Mouse (Mus musculus) myocyte (in vitro differentiated cells): Measurements from ENCODE around the gene Gm17662. TPM values are rescaled to one million over a fixed set of nuclear protein-coding genes. Genes with fewer than 3 reads are reported as not detected.

Experiments used
- H3K27me3 ChIP-seq: one replicate; pipeline ENCODE4 v1.6.1; 2011; ENCODE audit not compliant: control insufficient read depth, insufficient read depth, insufficient read length
- H3K36me3 ChIP-seq: one replicate; pipeline ENCODE4 v1.6.1; 2011; ENCODE audit not compliant: control insufficient read depth, insufficient read depth
- H3K4me2 ChIP-seq: one replicate; pipeline ENCODE4 v1.6.1; 2011; ENCODE audit warnings: low read depth, control low read depth
- H3K4me3 ChIP-seq: one replicate; pipeline ENCODE4 v1.5.1; 2011; ENCODE audit warnings: mild to moderate bottlenecking, control low read depth, moderate library complexity
- H3K79me2 ChIP-seq: one replicate; pipeline ENCODE4 v1.6.1; 2011; ENCODE audit not compliant: control insufficient read depth, insufficient read depth
- H3ac ChIP-seq: one replicate; pipeline ENCODE4 v1.6.1; 2011; ENCODE audit not compliant: control insufficient read depth, insufficient read length
- CEBPB ChIP-seq: IDR thresholded peaks from 2 replicates; pipeline ENCODE4 v1.6.1; 2011; ENCODE audit warnings: mild to moderate bottlenecking, moderate library complexity; ENCODE audit not compliant: poor library complexity, insufficient read depth, severe bottlenecking
- E2F4 ChIP-seq: IDR thresholded peaks from one replicate; pipeline ENCODE4 v1.6.1; 2011; ENCODE audit warnings: mild to moderate bottlenecking, control low read depth, moderate library complexity; ENCODE audit not compliant: insufficient read depth
- MAX ChIP-seq: IDR thresholded peaks from one replicate; pipeline ENCODE4 v1.6.1; 2011; ENCODE audit warnings: low read depth, mild to moderate bottlenecking, control low read depth
- MYOD1 ChIP-seq, 3 experiments: IDR thresholded peaks; one replicate each; pipeline ENCODE4 v1.6.1; 2011; ENCODE audit warnings: control low read depth in 2 of 3, low read depth in 2 of 3, mild to moderate bottlenecking in 2 of 3, moderate library complexity in 1 of 3; ENCODE audit not compliant: insufficient read length in 2 of 3, control insufficient read depth in 1 of 3
- MYOG ChIP-seq, 3 experiments: IDR thresholded peaks; one replicate each; pipeline ENCODE4 v1.6.1; 2011; ENCODE audit warnings: control low read depth in 2 of 3, low read depth in 2 of 3, mild to moderate bottlenecking in 2 of 3; ENCODE audit not compliant: insufficient read length in 2 of 3, control insufficient read depth in 1 of 3, insufficient read depth in 1 of 3
- POLR2A ChIP-seq: IDR thresholded peaks from one replicate; pipeline ENCODE4 v1.6.1; 2011; ENCODE audit warnings: low read depth, mild to moderate bottlenecking, control low read depth, moderate library complexity; ENCODE audit not compliant: insufficient read length
- POLR2AphosphoS2 ChIP-seq: IDR thresholded peaks from one replicate; pipeline ENCODE4 v1.6.1; 2011; ENCODE audit warnings: low read depth, control low read depth; ENCODE audit not compliant: insufficient read length
- REST ChIP-seq: IDR thresholded peaks from one replicate; pipeline ENCODE4 v1.6.1; 2011; ENCODE audit warnings: mild to moderate bottlenecking, control low read depth, moderate library complexity; ENCODE audit not compliant: insufficient read depth, insufficient read length
- SRF ChIP-seq: IDR thresholded peaks from one replicate; pipeline ENCODE4 v1.6.1; 2011; ENCODE audit warnings: low read depth; ENCODE audit not compliant: control insufficient read depth, insufficient read length
- TCF12 ChIP-seq: IDR thresholded peaks from one replicate; pipeline ENCODE4 v1.6.1; 2011; ENCODE audit warnings: mild to moderate bottlenecking, control low read depth; ENCODE audit not compliant: poor library complexity, insufficient read depth, severe bottlenecking
- TCF3 ChIP-seq: IDR thresholded peaks from one replicate; pipeline ENCODE4 v1.6.1; 2011; ENCODE audit warnings: low read depth, control low read depth; ENCODE audit not compliant: insufficient read length
- USF1 ChIP-seq: IDR thresholded peaks from one replicate; pipeline ENCODE4 v1.6.1; 2011; ENCODE audit warnings: low read depth, mild to moderate bottlenecking, control low read depth, moderate library complexity
- polyA plus RNA-seq: library from polyadenylated mRNA; unstranded; fragments of >200 nt; fragmentation: generic; extraction: Trizol; gene quantifications from one replicate; pipeline ENCODE4 v1.2.1, GENCODE M21; 2012; ENCODE audit warnings: missing spikeins

Gene Gm17662
- polyA plus RNA-seq, 1 experiment: not detected

- no peaks in the 10 kb centered on the region for H3K36me3 ChIP-seq
These were observed 28.2 kb upstream of the Gm17662 start for GRCm38 (mm10) chr4:104828939-104829338.

GRCm38 (mm10) chr4:104835096-104835495, 22.0 kb upstream of the Gm17662 start:
- H3ac ChIP-seq: no peak overlapping the region
- no peaks in the 10 kb centered on the region for H3K79me2 ChIP-seq
- H3K27me3 ChIP-seq: no peaks in the 10 kb centered on the region
- H3K36me3 ChIP-seq: no peaks in the 10 kb centered on the region
- no peak overlapping the region for H3K4me3 ChIP-seq
- no peak overlapping the region for H3K4me2 ChIP-seq
- TF ChIP-seq MYOG (IDR thresholded peaks at IDR 0.05; ENCODE audit: control insufficient read depth in 1 of 3, insufficient read depth in 1 of 3, insufficient read length in 2 of 3, low read depth in 2 of 3): no peak

More at GRCm38 (mm10) chr4:104828939-104829338, 28.2 kb upstream of the Gm17662 start:
- TF ChIP-seq MYOD1 (IDR thresholded peaks at IDR 0.05; ENCODE audit: control insufficient read depth in 1 of 3, insufficient read length in 2 of 3, low read depth in 2 of 3) (no peak), USF1 (no peak), POLR2AphosphoS2 (no peak), MYOG (IDR thresholded peaks at IDR 0.05; ENCODE audit: control insufficient read depth in 1 of 3, insufficient read depth in 1 of 3, insufficient read length in 2 of 3, low read depth in 2 of 3) (no peak), SRF (no peak), TCF12 (no peak), TCF3 (no peak), POLR2A (no peak), REST (no peak), CEBPB (no peak), MAX (no peak), E2F4 (no peak)
- no peak overlapping the region for H3K4me2 ChIP-seq
- no peaks in the 10 kb centered on the region for H3K27me3 ChIP-seq
- H3K79me2 ChIP-seq: no peaks in the 10 kb centered on the region
- H3K4me3 ChIP-seq: no peak overlapping the region
- no peak overlapping the region for H3ac ChIP-seq

- H3K27me3 ChIP-seq: no peaks in the 10 kb centered on the region
- H3K79me2 ChIP-seq: no peaks in the 10 kb centered on the region
- no peak for TF ChIP-seq POLR2AphosphoS2
- no peak for TF ChIP-seq POLR2A
- no peak for TF ChIP-seq CEBPB
- TF ChIP-seq TCF3: no peak
- no peak for TF ChIP-seq MYOG (IDR thresholded peaks at IDR 0.05; ENCODE audit: control insufficient read depth in 1 of 3, insufficient read depth in 1 of 3, insufficient read length in 2 of 3, low read depth in 2 of 3)
- TF ChIP-seq REST: no peak
- no peak for TF ChIP-seq SRF
- TF ChIP-seq USF1: no peak
- no peak for TF ChIP-seq E2F4
- no peak for TF ChIP-seq MYOD1 (IDR thresholded peaks at IDR 0.05; ENCODE audit: control insufficient read depth in 1 of 3, insufficient read length in 2 of 3, low read depth in 2 of 3)
- no peak for TF ChIP-seq TCF12
- no peak for TF ChIP-seq MAX
- H3K4me2 ChIP-seq: no peak overlapping the region
- no peak overlapping the region for H3ac ChIP-seq
- H3K36me3 ChIP-seq: no peaks in the 10 kb centered on the region
- H3K4me3 ChIP-seq: no peak overlapping the region
These were observed 18.8 kb upstream of the Gm17662 start for GRCm38 (mm10) chr4:104838342-104838741.

GRCm38 (mm10) chr4:104842204-104842603, 14.9 kb upstream of the Gm17662 start:
- TF ChIP-seq TCF3 (no peak), MAX (no peak), E2F4 (no peak), POLR2A (no peak), TCF12 (no peak), USF1 (no peak), MYOG (IDR thresholded peaks at IDR 0.05; ENCODE audit: control insufficient read depth in 1 of 3, insufficient read depth in 1 of 3, insufficient read length in 2 of 3, low read depth in 2 of 3) (no peak), REST (no peak), SRF (no peak), CEBPB (no peak), POLR2AphosphoS2 (no peak), MYOD1 (IDR thresholded peaks at IDR 0.05; ENCODE audit: control insufficient read depth in 1 of 3, insufficient read length in 2 of 3, low read depth in 2 of 3) (no peak)
- Histone ChIP-seq H3K4me2 (no peak overlapping the region), H3K4me3 (no peak overlapping the region), H3K27me3 (no peaks in the 10 kb centered on the region), H3K79me2 (no peaks in the 10 kb centered on the region), H3K36me3 (no peaks in the 10 kb centered on the region), H3ac (no peak overlapping the region)

GRCm38 (mm10) chr4:104843546-104843945, 13.6 kb upstream of the Gm17662 start:
- no peak overlapping the region for H3K4me3 ChIP-seq
- no peaks in the 10 kb centered on the region for H3K36me3 ChIP-seq
- H3K27me3 ChIP-seq: no peaks in the 10 kb centered on the region
- no peak for TF ChIP-seq E2F4
- TF ChIP-seq TCF12: no peak
- TF ChIP-seq TCF3: no peak
- no peak for TF ChIP-seq USF1
- no peak overlapping the region for H3K4me2 ChIP-seq
- no peak overlapping the region for H3ac ChIP-seq
- H3K79me2 ChIP-seq: no peaks in the 10 kb centered on the region
